Mouse (Mus musculus): ENCODE results near the gene Ebf1.

DNA sequence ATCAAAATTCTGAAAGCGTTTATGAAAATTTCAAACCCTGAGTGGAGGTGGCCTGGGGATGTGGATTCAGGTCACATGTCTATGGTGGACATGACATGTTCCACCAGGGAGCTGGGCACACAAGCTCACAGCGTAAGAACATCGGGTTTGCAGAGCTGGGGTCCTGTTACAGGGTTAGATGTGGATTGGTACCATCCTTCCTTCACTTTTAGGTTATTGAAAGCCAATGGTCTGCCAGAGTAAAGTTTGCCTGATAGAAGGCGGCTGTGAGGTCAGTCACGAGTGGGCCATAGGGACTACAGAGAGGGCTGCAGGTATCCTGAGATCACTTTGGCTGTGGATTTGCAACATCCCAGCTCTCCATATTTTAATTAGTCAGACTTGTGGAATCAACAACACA lies 44.3 kb upstream of the Ebf1 start:
- TF ChIP-seq CTCF (IDR thresholded peaks at IDR 0.05; ENCODE audit: low read depth) (no peak), EP300 (optimal IDR thresholded peaks at IDR 0.05) (no peak)

All from stomach, postnatal 0 days (tissue).